Mouse (Mus musculus) spleen, adult 18-20 months (tissue): ENCODE measurements around the gene Gnat3.

Experiments
- DNase-seq, 2 experiments: peaks; one replicate each; pipeline ENCODE4 v3.0.0; 2022; ENCODE audit warnings: mixed read lengths in 2 of 2

Gene Gnat3

GRCm38 (mm10) chr5:18007067-18007466 lies 44.7 kb downstream of the Gnat3 start:
- no peak for DNase-seq

DNA sequence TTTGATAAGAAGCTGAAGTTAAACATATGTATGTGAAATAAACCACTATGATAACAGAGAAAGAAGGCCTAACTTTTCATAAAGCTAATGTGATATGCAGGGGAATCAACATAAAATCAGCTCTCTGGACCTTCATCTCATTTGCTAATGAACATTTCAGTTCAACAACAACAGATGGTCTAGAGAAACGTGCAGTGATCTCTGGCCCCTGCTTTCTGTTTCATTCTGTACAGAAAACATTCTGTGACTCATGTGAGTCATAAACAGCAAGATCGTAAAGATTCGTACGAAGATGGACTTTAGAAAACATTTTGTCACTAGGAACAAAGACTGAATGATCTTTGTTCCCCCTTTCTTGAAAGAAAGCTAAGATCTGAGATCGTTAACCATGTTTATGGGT lies 48.0 kb downstream of the Gnat3 start:
- no peak for DNase-seq

- DNase-seq, result no peak
Observed at GRCm38 (mm10) chr5:18013196-18013595, 50.8 kb downstream of the Gnat3 start.

DNA sequence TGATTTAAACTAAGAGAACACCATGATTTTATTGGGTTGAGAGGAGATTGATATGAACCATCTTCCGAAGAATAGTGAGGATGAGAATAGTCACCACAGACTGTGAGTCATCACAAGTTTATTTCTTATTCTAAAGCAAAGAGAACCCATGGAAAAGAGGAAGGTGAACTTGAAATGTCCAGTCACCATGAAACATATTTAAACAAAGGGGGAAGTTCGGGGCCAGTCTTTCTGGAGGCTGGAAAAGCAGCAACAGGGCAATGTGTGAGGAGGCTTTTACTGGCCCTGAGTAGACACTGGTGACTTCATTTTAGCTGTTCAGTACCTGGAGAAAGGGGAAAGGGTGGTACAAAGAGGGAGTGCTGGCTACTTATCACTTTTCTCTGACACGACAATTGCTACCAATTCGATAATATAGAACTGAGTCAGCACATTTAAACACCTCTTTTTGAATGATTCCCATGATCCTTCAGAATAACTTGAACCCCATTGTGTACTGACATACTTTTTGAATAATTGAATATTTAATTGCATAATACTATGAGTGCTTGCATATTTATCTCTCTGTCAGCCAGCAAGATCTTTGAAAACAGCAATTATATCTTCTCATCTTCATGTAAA lies 52.0 kb downstream of the Gnat3 start:
- no peak for DNase-seq

- DNase-seq, result no peak
Observed at GRCm38 (mm10) chr5:18023347-18023746, 61.0 kb downstream of the Gnat3 start.

GRCm38 (mm10) chr5:18027531-18027930 lies 65.2 kb downstream of the Gnat3 start:
- DNase-seq, result no peak

- DNase-seq, result no peak
Observed at GRCm38 (mm10) chr5:18035848-18036638, 73.7 kb downstream of the Gnat3 start.

- DNase-seq, result peak; percentile 26 to 73
Observed at GRCm38 (mm10) chr5:18043022-18043421, 80.7 kb downstream of the Gnat3 start.

- no peak for DNase-seq
Observed at GRCm38 (mm10) chr5:18048841-18049240, 86.5 kb downstream of the Gnat3 start.

DNA sequence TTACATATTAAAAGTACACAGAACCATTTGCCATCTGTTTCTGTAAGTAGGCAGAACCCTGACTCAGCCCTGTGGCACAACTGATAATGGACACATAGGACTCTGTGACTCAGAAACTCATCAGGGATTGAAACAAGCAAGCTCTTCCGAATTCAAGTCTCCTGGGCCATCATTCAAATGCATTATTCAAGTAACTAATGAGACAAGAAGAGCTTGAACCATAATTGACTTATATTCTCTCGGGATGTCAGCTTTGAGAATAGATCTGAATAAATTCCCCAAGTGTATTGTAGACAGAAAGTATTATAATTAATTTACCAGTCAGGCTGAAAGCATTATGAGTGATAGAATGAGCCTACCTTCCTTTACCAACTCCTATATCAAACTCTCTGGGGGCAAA lies 93.0 kb downstream of the Gnat3 start:
- no peak for DNase-seq
